Mouse (Mus musculus): ENCODE data around the gene Wdr24. TPM values are rescaled to one million over a fixed set of nuclear protein-coding genes. Genes with fewer than 3 reads are reported as not detected.

The Wdr24 gene
- polyA plus RNA-seq, 1 experiment from 2014 or later: 18.7 TPM

DNA sequence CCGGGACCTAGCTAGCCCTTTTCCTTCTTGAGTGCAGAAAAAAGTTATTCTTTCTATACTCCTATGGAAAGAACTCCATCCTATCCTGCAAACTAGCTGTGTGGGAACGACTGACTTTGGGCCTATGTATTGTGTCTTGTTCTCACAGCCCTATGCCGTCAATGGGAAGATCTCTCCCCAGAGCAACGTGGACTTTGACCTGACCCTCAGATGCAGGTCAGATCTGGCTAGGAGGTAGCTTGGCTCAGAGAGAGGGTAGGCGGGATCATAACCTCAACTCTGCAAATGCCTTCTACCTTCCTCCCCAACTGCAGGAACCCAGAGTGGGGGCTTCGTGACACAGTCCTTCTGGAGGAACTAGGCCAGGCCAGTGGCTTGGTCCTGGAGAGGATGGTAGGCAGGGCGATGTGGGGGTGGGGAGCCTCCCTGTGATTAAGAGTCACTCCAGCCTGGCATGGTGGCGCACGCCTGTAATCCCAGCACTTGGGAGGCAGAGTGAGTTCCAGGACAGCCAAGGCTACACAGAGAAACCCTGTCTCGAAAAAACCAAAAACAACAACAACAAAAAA lies 53.0 kb downstream of the Wdr24 start:
- Histone ChIP-seq H3K9ac (peak overlapping the region; percentile 78), H3K27ac (peak overlapping the region; percentile 92), H3K36me3 (peaks cover 23% of the 10 kb centered on the region), H3K4me2 (peak overlapping the region; percentile 90), H3K27me3 (replicated peaks) (no peaks in the 10 kb centered on the region), H3K4me3 (peak overlapping the region; percentile 76), H3K4me1 (peaks cover 39% of the 10 kb centered on the region), H3K9me3 (replicated peaks) (no peaks in the 10 kb centered on the region)
- 64% methylated on average over 10 of the region's 10 CpGs for WGBS (ENCODE audit: insufficient replicate concordance)
- ATAC-seq: no peak

DNA sequence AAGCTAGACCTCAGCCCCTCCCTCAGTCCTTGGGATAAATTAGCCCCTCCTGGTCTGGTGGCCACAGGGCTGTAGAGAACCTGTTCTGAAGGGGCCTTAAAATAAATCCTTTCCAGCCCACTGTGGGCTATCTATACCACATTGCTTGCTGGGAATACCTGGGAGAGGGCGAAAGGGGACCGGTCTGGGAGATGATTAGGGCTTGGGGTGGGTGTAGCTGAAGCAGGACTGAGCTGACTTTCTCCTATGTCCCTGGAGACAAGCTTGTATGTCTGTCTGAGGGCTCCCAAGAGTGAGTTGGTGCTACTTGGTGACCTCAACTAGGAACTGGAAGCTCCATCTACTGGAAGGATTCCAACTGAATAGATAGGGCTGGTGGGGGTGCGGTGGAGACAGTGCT lies 53.6 kb downstream of the Wdr24 start:
- no peak for ATAC-seq
- peaks cover 45% of the 10 kb centered on the region for H3K4me1 ChIP-seq
- no peaks in the 10 kb centered on the region for H3K9me3 ChIP-seq (replicated peaks)
- H3K9ac ChIP-seq: peak overlapping the region; percentile 19; the same call in 1 of the 2 replicates
- no peaks in the 10 kb centered on the region for H3K27me3 ChIP-seq (replicated peaks)
- H3K4me2 ChIP-seq: peak overlapping the region; percentile 90
- peaks cover 29% of the 10 kb centered on the region for H3K36me3 ChIP-seq
- no peak overlapping the region for H3K27ac ChIP-seq
- 83% methylated on average over 3 of the region's 3 CpGs for WGBS (ENCODE audit: insufficient replicate concordance)
- H3K4me3 ChIP-seq: no peak overlapping the region

DNA sequence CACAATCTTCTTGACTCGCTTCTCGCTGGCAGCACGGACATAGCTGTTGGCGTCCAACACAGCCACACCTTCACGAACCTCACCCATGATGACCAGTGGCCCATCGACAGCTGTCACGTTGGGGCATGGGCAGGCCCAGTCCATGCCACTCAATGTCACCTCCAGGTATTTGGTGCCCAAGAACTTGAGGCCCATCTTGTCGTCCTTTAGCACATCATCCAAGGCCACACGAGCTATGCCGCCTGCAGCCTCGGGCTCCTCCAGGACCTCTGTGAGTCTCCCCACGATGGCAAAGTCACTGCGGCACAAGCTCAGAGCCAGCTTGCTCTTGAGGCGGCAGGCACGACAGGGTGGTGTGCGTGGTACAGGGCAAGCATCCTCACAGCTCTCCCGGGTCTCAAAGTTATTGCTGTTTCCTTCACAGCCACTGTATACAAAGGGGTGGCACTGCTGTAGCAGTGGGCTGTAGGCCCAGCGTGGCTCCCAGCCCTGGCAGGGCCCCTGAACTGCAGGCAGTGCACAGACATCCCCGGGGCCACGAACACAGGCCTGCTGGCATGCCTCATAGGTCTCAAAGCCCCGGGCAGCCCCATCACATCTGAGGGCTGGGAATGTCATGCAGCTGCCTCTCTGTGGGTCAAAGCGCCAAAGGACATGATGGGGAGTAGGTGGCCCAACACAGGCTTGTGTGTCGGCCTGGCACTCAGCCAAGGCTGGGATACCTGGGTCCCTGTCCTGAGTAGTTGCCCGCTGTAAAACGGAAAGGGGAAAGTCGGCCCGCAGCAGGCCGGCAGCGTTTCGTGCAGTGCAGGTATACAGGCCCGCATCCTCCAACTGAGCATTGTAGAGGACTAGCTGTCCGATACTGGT lies 54.5 kb downstream of the Wdr24 start:
- no peak overlapping the region for H3K4me2 ChIP-seq
- H3K27ac ChIP-seq: no peak overlapping the region
- no peaks in the 10 kb centered on the region for H3K9me3 ChIP-seq (replicated peaks)
- no peak for ATAC-seq
- H3K27me3 ChIP-seq (replicated peaks): no peaks in the 10 kb centered on the region
- peaks cover 36% of the 10 kb centered on the region for H3K36me3 ChIP-seq
- WGBS (ENCODE audit: insufficient replicate concordance): 90% methylated on average over 32 of the region's 32 CpGs
- H3K4me1 ChIP-seq: peaks cover 53% of the 10 kb centered on the region
- no peak overlapping the region for H3K4me3 ChIP-seq
- no peak overlapping the region for H3K9ac ChIP-seq

Small RNAs within 50 kb of the gene (microRNA-seq; reads per million reads assigned to microRNA genes)
- not detected for gene Mir3082
- not detected for gene Mir6966

Other genes with a start within 250 kb of the Wdr24 start
- 14.4 and 15.0 TPM in 2 replicates for gene Lmf1, start 244.5 kb upstream of the Wdr24 start, polyA plus RNA-seq (2016; fragmentation: Nextera tagmentation; extraction: Ambion mirVana)
- gene Gng13, start 106.5 kb upstream of the Wdr24 start, polyA plus RNA-seq (2016; fragmentation: Nextera tagmentation; extraction: Ambion mirVana): 1.2 and 1.4 TPM in 2 replicates
- 33.3 and 37.6 TPM in 2 replicates for gene Chtf18, start 96.2 kb upstream of the Wdr24 start, polyA plus RNA-seq (2016; fragmentation: Nextera tagmentation; extraction: Ambion mirVana)
- 8.8 and 10.3 TPM in 2 replicates for gene Rpusd1, start 96.0 kb upstream of the Wdr24 start, polyA plus RNA-seq (2016; fragmentation: Nextera tagmentation; extraction: Ambion mirVana)
- not detected in 2 replicates for gene Mslnl, start 87.6 kb upstream of the Wdr24 start, polyA plus RNA-seq (2016; fragmentation: Nextera tagmentation; extraction: Ambion mirVana)
- gene Msln, start 69.2 kb upstream of the Wdr24 start, polyA plus RNA-seq (2016; fragmentation: Nextera tagmentation; extraction: Ambion mirVana): 0.26 and 0.30 TPM in 2 replicates
- 18.9 and 19.3 TPM in 2 replicates for gene Narfl, start 49.9 kb upstream of the Wdr24 start, polyA plus RNA-seq (2016; fragmentation: Nextera tagmentation; extraction: Ambion mirVana)
- 11.4 and 11.9 TPM in 2 replicates for gene Haghl, start 38.0 kb upstream of the Wdr24 start, polyA plus RNA-seq (2016; fragmentation: Nextera tagmentation; extraction: Ambion mirVana)
- gene Ccdc78, start 37.0 kb upstream of the Wdr24 start, polyA plus RNA-seq (2016; fragmentation: Nextera tagmentation; extraction: Ambion mirVana): 0.17 TPM in 1 of 2 replicates, not detected in the other
- gene Fam173a, start 30.7 kb upstream of the Wdr24 start, polyA plus RNA-seq (2016; fragmentation: Nextera tagmentation; extraction: Ambion mirVana): 59.8 and 68.1 TPM in 2 replicates
- gene AC134908.4, start 28.0 kb upstream of the Wdr24 start, polyA plus RNA-seq (2016; fragmentation: Nextera tagmentation; extraction: Ambion mirVana): not detected in 2 replicates
- gene Metrn, start 26.5 kb upstream of the Wdr24 start, polyA plus RNA-seq (2016; fragmentation: Nextera tagmentation; extraction: Ambion mirVana): 29.1 and 31.7 TPM in 2 replicates
- gene Fbxl16, start 14.5 kb upstream of the Wdr24 start, polyA plus RNA-seq (2016; fragmentation: Nextera tagmentation; extraction: Ambion mirVana): 0.18 and 0.33 TPM in 2 replicates
- 26.6 and 26.8 TPM in 2 replicates for gene Jmjd8, start 5.2 kb downstream of the Wdr24 start, polyA plus RNA-seq (2016; fragmentation: Nextera tagmentation; extraction: Ambion mirVana)
- gene Stub1, start 9.8 kb downstream of the Wdr24 start, polyA plus RNA-seq (2016; fragmentation: Nextera tagmentation; extraction: Ambion mirVana): 150 and 156 TPM in 2 replicates
- 0.80 and 0.89 TPM in 2 replicates for gene Rhbdl1, start 13.7 kb downstream of the Wdr24 start, polyA plus RNA-seq (2016; fragmentation: Nextera tagmentation; extraction: Ambion mirVana)
- gene Gm20683, start 18.1 kb downstream of the Wdr24 start, polyA plus RNA-seq (2016; fragmentation: Nextera tagmentation; extraction: Ambion mirVana): 0.43 and 0.64 TPM in 2 replicates
- 15.8 and 17.4 TPM in 2 replicates for gene Rhot2, start 21.2 kb downstream of the Wdr24 start, polyA plus RNA-seq (2016; fragmentation: Nextera tagmentation; extraction: Ambion mirVana)
- 19.5 and 19.6 TPM in 2 replicates for gene Wdr90, start 37.9 kb downstream of the Wdr24 start, polyA plus RNA-seq (2016; fragmentation: Nextera tagmentation; extraction: Ambion mirVana)
- gene Mcrip2, start 45.1 kb downstream of the Wdr24 start, polyA plus RNA-seq (2016; fragmentation: Nextera tagmentation; extraction: Ambion mirVana): 68.0 and 70.3 TPM in 2 replicates
- gene Mettl26, start 51.4 kb downstream of the Wdr24 start, polyA plus RNA-seq (2016; fragmentation: Nextera tagmentation; extraction: Ambion mirVana): 52.3 and 53.5 TPM in 2 replicates
- gene Wfikkn1, start 57.2 kb downstream of the Wdr24 start, polyA plus RNA-seq (2016; fragmentation: Nextera tagmentation; extraction: Ambion mirVana): 0.83 and 0.91 TPM in 2 replicates
- 9.9 and 11.8 TPM in 2 replicates for gene Rab40c, start 96.1 kb downstream of the Wdr24 start, polyA plus RNA-seq (2016; fragmentation: Nextera tagmentation; extraction: Ambion mirVana)
- gene Pigq, start 121.3 kb downstream of the Wdr24 start, polyA plus RNA-seq (2016; fragmentation: Nextera tagmentation; extraction: Ambion mirVana): 161 and 171 TPM in 2 replicates
- 5.0 and 7.3 TPM in 2 replicates for gene Nhlrc4, start 121.3 kb downstream of the Wdr24 start, polyA plus RNA-seq (2016; fragmentation: Nextera tagmentation; extraction: Ambion mirVana)
- 0.36 and 0.49 TPM in 2 replicates for gene A930017K11Rik, start 128.9 kb downstream of the Wdr24 start, polyA plus RNA-seq (2016; fragmentation: Nextera tagmentation; extraction: Ambion mirVana)
- gene Capn15, start 162.2 kb downstream of the Wdr24 start, polyA plus RNA-seq (2016; fragmentation: Nextera tagmentation; extraction: Ambion mirVana): 20.4 and 21.3 TPM in 2 replicates
- gene Rab11fip3, start 245.9 kb downstream of the Wdr24 start, polyA plus RNA-seq (2016; fragmentation: Nextera tagmentation; extraction: Ambion mirVana): 4.2 and 4.3 TPM in 2 replicates

All from liver, embryonic 12.5 days (tissue).